Mouse (Mus musculus): ENCODE measurements around the gene Mrc1. TPM values are rescaled to one million over a fixed set of nuclear protein-coding genes. Genes with fewer than 3 reads are reported as not detected.

Gene Mrc1
- total and polyA plus RNA-seq, 3 experiments, result 0.08 TPM; not detected in 2

- H3K4me1 ChIP-seq (ENCODE audit: control insufficient read depth in 1 of 2, insufficient read depth in 2 of 2, low read length in 2 of 2), result no peaks in the 10 kb centered on the region
- no peak overlapping the region for H3K4me3 ChIP-seq (ENCODE audit: control insufficient read depth in 1 of 2, insufficient read depth in 1 of 2, low read depth in 2 of 2, low read length in 2 of 2)
- H3K9ac ChIP-seq (ENCODE audit: control insufficient read depth, low read depth, low read length, poor library complexity, severe bottlenecking), result no peak overlapping the region
- no peaks in the 10 kb centered on the region; a peak in 1 of 4 replicates for H3K36me3 ChIP-seq (ENCODE audit: control insufficient read depth in 1 of 2, insufficient read depth in 2 of 2, low read length in 2 of 2)
- peaks cover 0 to 3% of the 10 kb centered on the region in 2 experiments; a peak in 2 of 4 replicates for H3K27me3 ChIP-seq (ENCODE audit: control insufficient read depth in 1 of 2, insufficient read depth in 2 of 2, low read length in 2 of 2)
- H3K9me3 ChIP-seq (replicated peaks; ENCODE audit: insufficient read depth, low read length), result no peaks in the 10 kb centered on the region
- no peak overlapping the region for H3K27ac ChIP-seq (ENCODE audit: control insufficient read depth, low read depth, low read length)
- DNase-seq (ENCODE audit: low read depth, low spot score), result no peak
- no peak for TF ChIP-seq TAL1 (IDR thresholded peaks at IDR 0.05; ENCODE audit: low read length)
- TF ChIP-seq MYC (IDR thresholded peaks at IDR 0.05; ENCODE audit: low read depth, low read length), result no peak
- no peak for TF ChIP-seq GABPA (IDR thresholded peaks at IDR 0.05; ENCODE audit: low read depth, low read length)
- no peak for TF ChIP-seq ZMIZ1 (IDR thresholded peaks at IDR 0.05; ENCODE audit: low read depth, low read length)
- TF ChIP-seq POLR2AphosphoS5 (IDR thresholded peaks at IDR 0.05; ENCODE audit: borderline replicate concordance, low read depth, low read length), result no peak
- no peak for TF ChIP-seq TCF12 (IDR thresholded peaks at IDR 0.05; ENCODE audit: low read depth, low read length)
- no peak for TF ChIP-seq RAD21 (IDR thresholded peaks at IDR 0.05; ENCODE audit: low read depth, low read length)
- no peak for TF ChIP-seq HCFC1 (IDR thresholded peaks at IDR 0.05; ENCODE audit: low read depth, low read length)
- no peak for TF ChIP-seq NELFE (IDR thresholded peaks at IDR 0.05; ENCODE audit: low read depth, low read length)
- no peaks in the 10 kb centered on the region for H3K79me2 ChIP-seq (ENCODE audit: control insufficient read depth, insufficient read depth, low read length, poor library complexity)
Observed at GRCm38 (mm10) chr2:14279795-14280194, 50.6 kb downstream of the Mrc1 start.

GRCm38 (mm10) chr2:14295334-14295733 is 66.1 kb downstream of the Mrc1 start:
- H3K4me3 ChIP-seq (ENCODE audit: control insufficient read depth in 1 of 2, insufficient read depth in 1 of 2, low read depth in 2 of 2, low read length in 2 of 2), result no peak overlapping the region
- no peaks in the 10 kb centered on the region for H3K79me2 ChIP-seq (ENCODE audit: control insufficient read depth, insufficient read depth, low read length, poor library complexity)
- H3K36me3 ChIP-seq (ENCODE audit: control insufficient read depth in 1 of 2, insufficient read depth in 2 of 2, low read length in 2 of 2), result no peaks in the 10 kb centered on the region
- peak; percentile 83 for DNase-seq (ENCODE audit: low read depth, low spot score)
- H3K9ac ChIP-seq (ENCODE audit: control insufficient read depth, low read depth, low read length, poor library complexity, severe bottlenecking), result no peak overlapping the region
- H3K27me3 ChIP-seq (ENCODE audit: control insufficient read depth in 1 of 2, insufficient read depth in 2 of 2, low read length in 2 of 2), result no peaks in the 10 kb centered on the region
- no peak overlapping the region for H3K27ac ChIP-seq (ENCODE audit: control insufficient read depth, low read depth, low read length)
- H3K9me3 ChIP-seq (replicated peaks; ENCODE audit: insufficient read depth, low read length), result no peaks in the 10 kb centered on the region
- no peaks in the 10 kb centered on the region for H3K4me1 ChIP-seq (ENCODE audit: control insufficient read depth in 1 of 2, insufficient read depth in 2 of 2, low read length in 2 of 2)
- TF ChIP-seq TAL1 (IDR thresholded peaks at IDR 0.05; ENCODE audit: low read length) (no peak), MAX (IDR thresholded peaks at IDR 0.05; ENCODE audit: low read length) (peak; percentile 79), GATA1 (IDR thresholded peaks at IDR 0.05; ENCODE audit: low read depth, low read length) (no peak), RCOR1 (IDR thresholded peaks at IDR 0.05; ENCODE audit: low read depth, low read length) (no peak), RAD21 (IDR thresholded peaks at IDR 0.05; ENCODE audit: low read depth, low read length) (no peak; the same call in none of the 2 replicates), KAT2A (conservative IDR thresholded peaks at IDR 0.05; ENCODE audit: low read depth, low read length) (no peak), MYB (IDR thresholded peaks at IDR 0.05; ENCODE audit: low read depth, low read length) (no peak; the same call in 1 of the 2 replicates), MEF2A (IDR thresholded peaks at IDR 0.05; ENCODE audit: extremely low read depth, insufficient replicate concordance, low read depth, low read length, poor library complexity, severe bottlenecking) (no peak), MAZ (IDR thresholded peaks at IDR 0.05; ENCODE audit: low read depth, low read length) (peak; percentile 60; the same call in 1 of the 2 replicates), NRF1 (IDR thresholded peaks at IDR 0.05; ENCODE audit: insufficient read depth, low read depth, low read length, poor library complexity, severe bottlenecking) (no peak), ZNF384 (IDR thresholded peaks at IDR 0.05; ENCODE audit: low read depth, low read length) (0 out of 2 replicates have a peak, but pooled peaks have one; percentile 32), POLR2AphosphoS2 (IDR thresholded peaks at IDR 0.05; ENCODE audit: low read length) (no peak), CHD1 (IDR thresholded peaks at IDR 0.05; ENCODE audit: low read depth, low read length) (no peak), NELFE (IDR thresholded peaks at IDR 0.05; ENCODE audit: low read depth, low read length) (no peak), JUND (IDR thresholded peaks at IDR 0.05; ENCODE audit: low read depth, low read length) (peak; percentile 68; the same call in 1 of the 2 replicates), TCF12 (IDR thresholded peaks at IDR 0.05; ENCODE audit: low read depth, low read length) (no peak), EP300 (IDR thresholded peaks at IDR 0.05; ENCODE audit: low read depth in 1 of 2, low read length in 2 of 2) (no peak), ETS1 (IDR thresholded peaks at IDR 0.05; ENCODE audit: low read depth, low read length) (no peak), ZMIZ1 (IDR thresholded peaks at IDR 0.05; ENCODE audit: low read depth, low read length) (no peak), TBP (IDR thresholded peaks at IDR 0.05; ENCODE audit: low read depth, low read length) (no peak), ZC3H11A (IDR thresholded peaks at IDR 0.05; ENCODE audit: low read depth, low read length) (peak; percentile 100), ELF1 (IDR thresholded peaks at IDR 0.05; ENCODE audit: low read depth, low read length) (no peak), GABPA (IDR thresholded peaks at IDR 0.05; ENCODE audit: low read depth, low read length) (no peak), USF1 (IDR thresholded peaks at IDR 0.05; ENCODE audit: low read depth, low read length) (no peak), POLR2A (IDR thresholded peaks at IDR 0.05; ENCODE audit: control insufficient read depth in 1 of 2, insufficient read depth in 1 of 2, low read depth in 1 of 2, low read length in 2 of 2, poor library complexity in 1 of 2) (no peak), BHLHE40 (IDR thresholded peaks at IDR 0.05; ENCODE audit: borderline replicate concordance, low read depth, low read length) (no peak), MXI1 (IDR thresholded peaks at IDR 0.05; ENCODE audit: low read depth, low read length) (no peak), POLR2AphosphoS5 (IDR thresholded peaks at IDR 0.05; ENCODE audit: borderline replicate concordance, low read depth, low read length) (no peak), HCFC1 (IDR thresholded peaks at IDR 0.05; ENCODE audit: low read depth, low read length) (no peak)

All from MEL (cell line).